13 mouse cellular contexts compared by ENCODE assay signal in the genomic region with DNA sequence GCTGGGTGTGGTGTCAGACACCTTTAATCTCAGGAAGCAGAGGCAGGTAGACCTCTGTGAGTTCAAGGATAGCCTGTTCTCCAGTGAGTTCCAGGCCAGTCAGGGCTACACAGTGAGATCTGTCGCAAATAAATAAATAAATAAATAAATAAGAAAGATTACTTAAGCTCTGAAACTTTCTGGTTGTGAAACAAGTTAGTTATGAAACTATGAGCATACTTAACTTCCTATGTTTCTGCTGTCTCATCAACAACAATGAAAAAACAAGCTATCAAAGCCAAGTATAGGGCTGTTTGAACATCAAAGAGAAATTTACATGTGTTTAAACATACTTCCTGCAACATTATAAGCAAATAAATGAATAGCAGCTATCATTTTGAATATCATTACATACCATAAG.
"Had no signal": no experiment of that assay in that cellular context is flagged by ENCODE, and none has a peak within 500 bp of the region (broad histone marks: within the 10 kb centered on the region; RNA-seq: fewer than 3 reads in every experiment).

No protein-coding gene starts in this region.

- H3K4me3 ChIP-seq: left cerebral cortex, adult 2 months; limb, embryonic 15.5 days; liver, embryonic 13.5 days; midbrain, embryonic 13.5 days; myocyte; neural tube, embryonic 15.5 days had no signal

- H3K27ac ChIP-seq: left cerebral cortex, adult 2 months; limb, embryonic 15.5 days; liver, embryonic 13.5 days; midbrain, embryonic 13.5 days; neural tube, embryonic 15.5 days; stomach, postnatal 0 days had no signal

- H3K9me3 ChIP-seq: limb, embryonic 15.5 days; liver, embryonic 13.5 days; midbrain, embryonic 13.5 days; neural tube, embryonic 15.5 days had no signal

- H3K9ac ChIP-seq: limb, embryonic 15.5 days; liver, embryonic 13.5 days; midbrain, embryonic 13.5 days; neural tube, embryonic 15.5 days had no signal

- H3K4me2 ChIP-seq: limb, embryonic 15.5 days; liver, embryonic 13.5 days; midbrain, embryonic 13.5 days; neural tube, embryonic 15.5 days had no signal

- H3K36me3 ChIP-seq: liver, embryonic 13.5 days; neural tube, embryonic 15.5 days had no signal

- H3K27me3 ChIP-seq: limb, embryonic 15.5 days; liver, embryonic 13.5 days; midbrain, embryonic 13.5 days; neural tube, embryonic 15.5 days had no signal

- DNase-seq: kidney, adult 18-20 months; kidney, postnatal 14 days; liver, embryonic 13.5 days; lung, adult 18-20 months; lung, postnatal 4 days; right cerebral cortex, adult 18-20 months; thymus, postnatal 4 days had no signal

- ATAC-seq: midbrain, embryonic 13.5 days had no signal

- H3K4me1 ChIP-seq: liver, embryonic 13.5 days; midbrain, embryonic 13.5 days; neural tube, embryonic 15.5 days had no signal
